Mouse (Mus musculus): ENCODE results near the gene Hebp1. TPM values are rescaled to one million over a fixed set of nuclear protein-coding genes. Genes with fewer than 3 reads are reported as not detected.

Gene Hebp1
- polyA plus RNA-seq, 1 experiment from 2014 or later: 59.1 TPM

GRCm38 (mm10) chr6:135124755-135125380 is 73.0 kb downstream of the Hebp1 start:
- Histone ChIP-seq H3K27ac (ENCODE audit: low read depth, low read length) (no peak overlapping the region), H3K9me3 (ENCODE audit: control insufficient read depth, low read length) (no peaks in the 10 kb centered on the region), H3K4me2 (no peak overlapping the region), H3K4me3 (ENCODE audit: low read depth, low read length) (no peak overlapping the region), H3K9ac (ENCODE audit: low read depth, low read length) (no peak overlapping the region), H3K27me3 (replicated peaks; ENCODE audit: control insufficient read depth, insufficient read depth, low read length) (no peaks in the 10 kb centered on the region), H3K4me1 (replicated peaks; ENCODE audit: control insufficient read depth, insufficient read depth, low read length) (no peaks in the 10 kb centered on the region), H3K36me3 (ENCODE audit: control insufficient read depth, insufficient read depth, low read length) (no peaks in the 10 kb centered on the region)
- DNase-seq (ENCODE audit: low spot score) (no peak), ATAC-seq (replicated peaks; ENCODE audit: low FRiP score) (no peak)
- WGBS: 48% methylated on average over 5 of the region's 5 CpGs

GRCm38 (mm10) chr6:135118183-135118582 is 79.6 kb downstream of the Hebp1 start, which contains the start of gene Gprc5d:
TSS of gene Gprc5d (minus strand) at chr6:135118283.
- H3K27me3 ChIP-seq (replicated peaks; ENCODE audit: control insufficient read depth, insufficient read depth, low read length): no peaks in the 10 kb centered on the region; the same call in 1 of the 2 replicates
- H3K9me3 ChIP-seq (ENCODE audit: control insufficient read depth, low read length): no peaks in the 10 kb centered on the region
- no peak within 1 kb of the TSS for H3K9ac ChIP-seq (ENCODE audit: low read depth, low read length)
- H3K27ac ChIP-seq (ENCODE audit: low read depth, low read length): no peak within 1 kb of the TSS
- H3K4me2 ChIP-seq: no peak within 1 kb of the TSS
- no peaks in the 10 kb centered on the region for H3K36me3 ChIP-seq (ENCODE audit: control insufficient read depth, insufficient read depth, low read length)
- no peak within 1 kb of the TSS for H3K4me3 ChIP-seq (ENCODE audit: low read depth, low read length)
- ATAC-seq (replicated peaks; ENCODE audit: low FRiP score): no peak
- 86% methylated on average over 5 of the region's 5 CpGs for WGBS
- DNase-seq (ENCODE audit: low spot score): no peak
- no peaks in the 10 kb centered on the region for H3K4me1 ChIP-seq (replicated peaks; ENCODE audit: control insufficient read depth, insufficient read depth, low read length)

GRCm38 (mm10) chr6:135116479-135116878 is 81.3 kb downstream of the Hebp1 start:
- DNase-seq (ENCODE audit: low spot score) (no peak), ATAC-seq (replicated peaks; ENCODE audit: low FRiP score) (no peak)
- H3K9ac ChIP-seq (ENCODE audit: low read depth, low read length): no peak overlapping the region
- no peak overlapping the region for H3K4me2 ChIP-seq
- H3K9me3 ChIP-seq (ENCODE audit: control insufficient read depth, low read length): no peaks in the 10 kb centered on the region
- H3K27ac ChIP-seq (ENCODE audit: low read depth, low read length): no peak overlapping the region
- H3K36me3 ChIP-seq (ENCODE audit: control insufficient read depth, insufficient read depth, low read length): no peaks in the 10 kb centered on the region
- no peak overlapping the region for H3K4me3 ChIP-seq (ENCODE audit: low read depth, low read length)
- 73% methylated on average over 8 of the region's 8 CpGs for WGBS
- no peaks in the 10 kb centered on the region; the same call in 1 of the 2 replicates for H3K27me3 ChIP-seq (replicated peaks; ENCODE audit: control insufficient read depth, insufficient read depth, low read length)
- H3K4me1 ChIP-seq (replicated peaks; ENCODE audit: control insufficient read depth, insufficient read depth, low read length): no peaks in the 10 kb centered on the region

- Histone ChIP-seq H3K4me3 (ENCODE audit: low read depth, low read length) (no peak overlapping the region), H3K9me3 (ENCODE audit: control insufficient read depth, low read length) (no peaks in the 10 kb centered on the region), H3K27ac (ENCODE audit: low read depth, low read length) (no peak overlapping the region), H3K36me3 (ENCODE audit: control insufficient read depth, insufficient read depth, low read length) (no peaks in the 10 kb centered on the region), H3K4me1 (replicated peaks; ENCODE audit: control insufficient read depth, insufficient read depth, low read length) (no peaks in the 10 kb centered on the region), H3K27me3 (replicated peaks; ENCODE audit: control insufficient read depth, insufficient read depth, low read length) (no peaks in the 10 kb centered on the region; the same call in 1 of the 2 replicates), H3K9ac (ENCODE audit: low read depth, low read length) (no peak overlapping the region), H3K4me2 (no peak overlapping the region)
- 39% methylated on average over 6 of the region's 6 CpGs for WGBS
- no peak for DNase-seq (ENCODE audit: low spot score)
- no peak for ATAC-seq (replicated peaks; ENCODE audit: low FRiP score)
These were observed 84.7 kb downstream of the Hebp1 start for GRCm38 (mm10) chr6:135113114-135113436.

- Histone ChIP-seq H3K4me3 (ENCODE audit: low read depth, low read length) (no peak overlapping the region), H3K9me3 (ENCODE audit: control insufficient read depth, low read length) (no peaks in the 10 kb centered on the region), H3K36me3 (ENCODE audit: control insufficient read depth, insufficient read depth, low read length) (no peaks in the 10 kb centered on the region), H3K4me2 (no peak overlapping the region), H3K27ac (ENCODE audit: low read depth, low read length) (no peak overlapping the region), H3K27me3 (replicated peaks; ENCODE audit: control insufficient read depth, insufficient read depth, low read length) (no peaks in the 10 kb centered on the region; the same call in 1 of the 2 replicates), H3K4me1 (replicated peaks; ENCODE audit: control insufficient read depth, insufficient read depth, low read length) (no peaks in the 10 kb centered on the region), H3K9ac (ENCODE audit: low read depth, low read length) (no peak overlapping the region)
- DNase-seq (ENCODE audit: low spot score): no peak
- WGBS: 28% methylated on average over 7 of the region's 7 CpGs
- no peak for ATAC-seq (replicated peaks; ENCODE audit: low FRiP score)
These were observed 85.3 kb downstream of the Hebp1 start for GRCm38 (mm10) chr6:135112411-135113113.

- Histone ChIP-seq H3K4me2 (no peak overlapping the region), H3K4me3 (ENCODE audit: low read depth, low read length) (no peak overlapping the region), H3K27me3 (replicated peaks; ENCODE audit: control insufficient read depth, insufficient read depth, low read length) (0 out of 2 replicates have a peak, but pooled peaks cover 3% of the 10 kb centered on the region), H3K36me3 (ENCODE audit: control insufficient read depth, insufficient read depth, low read length) (no peaks in the 10 kb centered on the region), H3K9ac (ENCODE audit: low read depth, low read length) (no peak overlapping the region), H3K4me1 (replicated peaks; ENCODE audit: control insufficient read depth, insufficient read depth, low read length) (no peaks in the 10 kb centered on the region), H3K27ac (ENCODE audit: low read depth, low read length) (no peak overlapping the region), H3K9me3 (ENCODE audit: control insufficient read depth, low read length) (no peaks in the 10 kb centered on the region)
- DNase-seq (ENCODE audit: low spot score) (no peak), ATAC-seq (replicated peaks; ENCODE audit: low FRiP score) (no peak)
- WGBS: 83% methylated on average over 6 of the region's 6 CpGs
These were observed 90.8 kb downstream of the Hebp1 start for GRCm38 (mm10) chr6:135107014-135107413.

GRCm38 (mm10) chr6:135102736-135103303 is 95.0 kb downstream of the Hebp1 start:
- no peaks in the 10 kb centered on the region for H3K4me1 ChIP-seq (replicated peaks; ENCODE audit: control insufficient read depth, insufficient read depth, low read length)
- no peak for DNase-seq (ENCODE audit: low spot score)
- no peaks in the 10 kb centered on the region for H3K36me3 ChIP-seq (ENCODE audit: control insufficient read depth, insufficient read depth, low read length)
- H3K9me3 ChIP-seq (ENCODE audit: control insufficient read depth, low read length): no peaks in the 10 kb centered on the region
- no peak overlapping the region for H3K27ac ChIP-seq (ENCODE audit: low read depth, low read length)
- no peak overlapping the region for H3K4me2 ChIP-seq
- no peak for ATAC-seq (replicated peaks; ENCODE audit: low FRiP score)
- H3K27me3 ChIP-seq (replicated peaks; ENCODE audit: control insufficient read depth, insufficient read depth, low read length): 0 out of 2 replicates have a peak, but pooled peaks cover 3% of the 10 kb centered on the region
- WGBS: 70% methylated on average over 5 of the region's 5 CpGs
- H3K4me3 ChIP-seq (ENCODE audit: low read depth, low read length): no peak overlapping the region
- no peak overlapping the region for H3K9ac ChIP-seq (ENCODE audit: low read depth, low read length)

GRCm38 (mm10) chr6:135100787-135101472 is 96.9 kb downstream of the Hebp1 start:
- Histone ChIP-seq H3K27me3 (replicated peaks; ENCODE audit: control insufficient read depth, insufficient read depth, low read length) (0 out of 2 replicates have a peak, but pooled peaks cover 3% of the 10 kb centered on the region), H3K27ac (ENCODE audit: low read depth, low read length) (no peak overlapping the region), H3K9me3 (ENCODE audit: control insufficient read depth, low read length) (no peaks in the 10 kb centered on the region), H3K9ac (ENCODE audit: low read depth, low read length) (no peak overlapping the region), H3K4me3 (ENCODE audit: low read depth, low read length) (no peak overlapping the region), H3K4me2 (no peak overlapping the region), H3K4me1 (replicated peaks; ENCODE audit: control insufficient read depth, insufficient read depth, low read length) (no peaks in the 10 kb centered on the region), H3K36me3 (ENCODE audit: control insufficient read depth, insufficient read depth, low read length) (no peaks in the 10 kb centered on the region)
- ATAC-seq (replicated peaks; ENCODE audit: low FRiP score) (no peak), DNase-seq (ENCODE audit: low spot score) (no peak)
- 75% methylated on average over 15 of the region's 15 CpGs for WGBS

Data from liver, embryonic 11.5 days (tissue).